Mouse (Mus musculus): Measurements from ENCODE around the gene Zfp281. TPM values are rescaled to one million over a fixed set of nuclear protein-coding genes. Genes with fewer than 3 reads are reported as not detected.

Gene Zfp281
- polyA plus RNA-seq, 1 experiment from 2014 or later: 17.9 TPM

DNA sequence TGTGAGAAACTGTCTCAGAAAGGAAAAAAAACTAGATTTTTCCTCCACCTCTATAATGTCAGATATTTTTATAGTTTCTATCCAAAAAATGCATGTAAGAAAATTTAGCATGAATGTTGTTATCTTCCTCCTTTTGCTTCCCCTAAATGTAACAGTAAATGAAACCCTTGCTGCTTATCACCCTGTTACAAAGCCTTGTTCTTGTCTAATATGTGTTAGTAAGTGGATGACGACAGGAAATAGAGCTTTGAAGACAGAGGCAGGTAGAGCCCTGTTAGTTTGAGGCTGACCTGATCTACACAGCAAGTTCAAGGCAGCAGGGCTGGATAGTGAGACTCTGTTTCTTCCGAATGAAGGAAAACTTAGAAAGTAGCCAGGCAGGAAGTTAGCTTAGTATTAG, 14.5 kb downstream of the Zfp281 start:
- no peak for DNase-seq (ENCODE audit: low spot score)
- no peaks in the 10 kb centered on the region for H3K9me3 ChIP-seq (ENCODE audit: control insufficient read depth, low read length)
- H3K9ac ChIP-seq (ENCODE audit: low read length): no peak overlapping the region
- no peaks in the 10 kb centered on the region for H3K4me1 ChIP-seq (replicated peaks; ENCODE audit: control insufficient read depth, insufficient read depth, low read length)
- no peak for ATAC-seq (replicated peaks; ENCODE audit: low FRiP score, low TSS enrichment, low read depth)
- H3K27me3 ChIP-seq (replicated peaks; ENCODE audit: control insufficient read depth, insufficient read depth, low read length): no peaks in the 10 kb centered on the region
- 72% methylated on average over 2 of the region's 2 CpGs for WGBS
- no peak overlapping the region for H3K4me2 ChIP-seq (ENCODE audit: low read length)
- no peak overlapping the region for H3K27ac ChIP-seq (ENCODE audit: low read depth)
- no peaks in the 10 kb centered on the region for H3K36me3 ChIP-seq (ENCODE audit: control insufficient read depth, insufficient read depth, low read length)
- no peak overlapping the region for H3K4me3 ChIP-seq (ENCODE audit: low read depth, low read length)

DNA sequence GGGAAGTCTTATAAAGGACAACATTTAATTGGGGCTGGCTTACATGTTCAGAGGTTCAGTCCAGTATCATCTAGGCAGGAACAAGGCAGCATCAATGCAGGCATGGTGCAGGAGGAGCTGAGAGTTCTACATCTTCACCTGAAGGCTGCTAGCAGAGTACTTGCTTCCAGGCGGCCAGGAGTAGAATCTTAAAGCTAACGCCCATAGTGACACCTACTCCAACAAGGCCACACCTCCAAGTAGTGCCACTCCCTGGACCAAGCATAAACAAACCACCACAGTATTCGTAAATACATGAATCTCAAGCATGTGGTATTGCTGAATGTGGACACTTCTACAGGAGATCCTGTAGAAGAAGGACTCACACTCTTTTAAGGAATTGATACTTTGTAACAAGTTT, 18.0 kb downstream of the Zfp281 start:
- H3K27me3 ChIP-seq (replicated peaks; ENCODE audit: control insufficient read depth, insufficient read depth, low read length): no peaks in the 10 kb centered on the region
- ATAC-seq (replicated peaks; ENCODE audit: low FRiP score, low TSS enrichment, low read depth): no peak
- H3K4me1 ChIP-seq (replicated peaks; ENCODE audit: control insufficient read depth, insufficient read depth, low read length): no peaks in the 10 kb centered on the region
- H3K27ac ChIP-seq (ENCODE audit: low read depth): no peak overlapping the region
- 65% methylated on average over 3 of the region's 3 CpGs for WGBS
- H3K4me2 ChIP-seq (ENCODE audit: low read length): no peak overlapping the region
- no peak overlapping the region for H3K4me3 ChIP-seq (ENCODE audit: low read depth, low read length)
- H3K36me3 ChIP-seq (ENCODE audit: control insufficient read depth, insufficient read depth, low read length): no peaks in the 10 kb centered on the region
- H3K9ac ChIP-seq (ENCODE audit: low read length): no peak overlapping the region
- DNase-seq (ENCODE audit: low spot score): no peak
- H3K9me3 ChIP-seq (ENCODE audit: control insufficient read depth, low read length): no peaks in the 10 kb centered on the region

DNA sequence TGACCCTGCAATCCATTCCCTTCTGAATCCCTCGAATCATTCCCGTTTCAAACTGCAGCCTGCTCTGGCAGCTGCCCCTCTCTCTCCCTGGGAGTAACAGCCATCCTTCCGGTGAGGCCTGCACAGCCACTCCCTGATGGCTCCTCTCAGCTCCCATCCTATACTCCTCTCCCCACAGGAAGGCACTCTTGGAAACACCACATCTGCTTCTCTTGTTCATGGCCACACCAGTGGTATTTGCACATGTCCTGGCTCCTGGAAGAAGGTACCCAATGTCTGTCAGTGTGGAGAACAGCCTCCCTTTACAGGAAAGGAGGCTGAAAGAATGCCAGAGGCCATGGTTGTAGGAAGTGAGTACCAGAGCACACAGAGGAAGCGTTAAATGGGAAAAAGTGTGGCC, 19.8 kb downstream of the Zfp281 start:
- no peak for DNase-seq (ENCODE audit: low spot score)
- no peaks in the 10 kb centered on the region for H3K27me3 ChIP-seq (replicated peaks; ENCODE audit: control insufficient read depth, insufficient read depth, low read length)
- H3K36me3 ChIP-seq (ENCODE audit: control insufficient read depth, insufficient read depth, low read length): no peaks in the 10 kb centered on the region
- H3K4me1 ChIP-seq (replicated peaks; ENCODE audit: control insufficient read depth, insufficient read depth, low read length): no peaks in the 10 kb centered on the region
- no peak overlapping the region for H3K27ac ChIP-seq (ENCODE audit: low read depth)
- H3K9me3 ChIP-seq (ENCODE audit: control insufficient read depth, low read length): no peaks in the 10 kb centered on the region
- no peak overlapping the region for H3K4me2 ChIP-seq (ENCODE audit: low read length)
- WGBS: 44% methylated on average over 4 of the region's 4 CpGs
- no peak for ATAC-seq (replicated peaks; ENCODE audit: low FRiP score, low TSS enrichment, low read depth)
- H3K9ac ChIP-seq (ENCODE audit: low read length): no peak overlapping the region
- H3K4me3 ChIP-seq (ENCODE audit: low read depth, low read length): no peak overlapping the region

DNA sequence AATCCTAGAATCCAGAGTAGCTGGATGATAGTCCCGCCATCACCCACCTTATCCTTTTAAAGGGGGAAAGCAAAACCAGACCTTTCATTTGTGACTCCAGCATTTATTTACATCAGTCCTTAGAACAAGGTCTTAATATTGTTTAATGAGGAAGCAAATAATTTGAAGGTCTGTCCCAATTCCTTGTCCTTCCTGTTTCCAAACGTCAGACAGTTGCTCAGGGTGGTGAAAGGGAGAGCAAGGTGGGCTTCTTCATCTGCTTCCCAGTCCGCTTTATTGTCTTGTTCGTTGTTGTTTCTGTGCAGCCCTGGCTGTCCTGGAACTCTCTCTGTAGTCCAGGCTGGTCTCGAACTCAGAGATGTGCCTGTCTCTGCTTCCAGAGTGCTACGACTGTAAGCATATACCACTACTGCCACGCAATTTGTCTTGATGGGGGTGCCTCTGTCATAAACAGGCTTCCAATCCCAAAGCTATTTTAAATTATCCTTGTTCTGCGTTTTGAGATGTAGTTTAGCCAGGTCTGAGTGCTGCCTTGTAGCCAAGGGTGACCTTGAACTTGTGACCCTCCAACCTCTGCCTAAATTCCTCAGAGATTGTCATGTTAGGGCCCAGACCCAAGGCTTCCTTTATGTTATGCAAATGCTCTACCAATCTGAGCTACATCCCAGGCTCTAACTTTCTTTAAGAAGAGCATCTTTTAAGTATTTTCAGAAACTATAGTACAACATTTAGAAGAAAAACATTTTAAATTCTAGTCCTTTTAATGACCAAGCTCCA, 21.3 kb downstream of the Zfp281 start:
- Histone ChIP-seq H3K9me3 (ENCODE audit: control insufficient read depth, low read length) (no peaks in the 10 kb centered on the region), H3K4me2 (ENCODE audit: low read length) (no peak overlapping the region), H3K36me3 (ENCODE audit: control insufficient read depth, insufficient read depth, low read length) (no peaks in the 10 kb centered on the region), H3K4me1 (replicated peaks; ENCODE audit: control insufficient read depth, insufficient read depth, low read length) (no peaks in the 10 kb centered on the region), H3K27me3 (replicated peaks; ENCODE audit: control insufficient read depth, insufficient read depth, low read length) (no peaks in the 10 kb centered on the region), H3K27ac (ENCODE audit: low read depth) (no peak overlapping the region), H3K9ac (ENCODE audit: low read length) (no peak overlapping the region), H3K4me3 (ENCODE audit: low read depth, low read length) (no peak overlapping the region)
- WGBS: 83% methylated on average over 8 of the region's 8 CpGs
- ATAC-seq (replicated peaks; ENCODE audit: low FRiP score, low TSS enrichment, low read depth): no peak
- no peak for DNase-seq (ENCODE audit: low spot score)

DNA sequence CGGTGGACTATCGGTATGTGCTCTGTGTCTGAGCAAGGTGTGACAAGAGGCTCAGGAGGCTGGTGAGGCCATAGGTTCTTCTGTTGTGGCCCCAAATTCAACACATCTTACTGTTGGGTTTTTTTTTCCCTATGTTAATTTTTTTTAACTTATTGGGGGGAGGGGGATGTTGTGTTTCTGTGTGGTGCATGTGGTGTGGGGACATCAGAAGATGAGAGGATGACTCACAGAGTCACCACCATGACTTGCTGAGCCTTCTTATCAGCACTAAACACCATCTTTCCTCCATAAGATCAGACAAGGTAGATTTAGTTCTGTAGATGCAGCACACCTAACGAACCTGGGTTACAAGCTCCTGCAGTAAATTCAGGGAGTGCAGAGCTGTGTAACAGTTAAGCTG, 27.4 kb downstream of the Zfp281 start:
- H3K27ac ChIP-seq (ENCODE audit: low read depth): no peak overlapping the region
- no peaks in the 10 kb centered on the region for H3K27me3 ChIP-seq (replicated peaks; ENCODE audit: control insufficient read depth, insufficient read depth, low read length)
- no peaks in the 10 kb centered on the region for H3K9me3 ChIP-seq (ENCODE audit: control insufficient read depth, low read length)
- no peaks in the 10 kb centered on the region for H3K4me1 ChIP-seq (replicated peaks; ENCODE audit: control insufficient read depth, insufficient read depth, low read length)
- WGBS: 82% methylated on average over 3 of the region's 3 CpGs
- DNase-seq (ENCODE audit: low spot score) (no peak), ATAC-seq (replicated peaks; ENCODE audit: low FRiP score, low TSS enrichment, low read depth) (no peak)
- H3K36me3 ChIP-seq (ENCODE audit: control insufficient read depth, insufficient read depth, low read length): no peaks in the 10 kb centered on the region
- H3K4me2 ChIP-seq (ENCODE audit: low read length): no peak overlapping the region
- H3K9ac ChIP-seq (ENCODE audit: low read length): no peak overlapping the region
- no peak overlapping the region for H3K4me3 ChIP-seq (ENCODE audit: low read depth, low read length)

DNA sequence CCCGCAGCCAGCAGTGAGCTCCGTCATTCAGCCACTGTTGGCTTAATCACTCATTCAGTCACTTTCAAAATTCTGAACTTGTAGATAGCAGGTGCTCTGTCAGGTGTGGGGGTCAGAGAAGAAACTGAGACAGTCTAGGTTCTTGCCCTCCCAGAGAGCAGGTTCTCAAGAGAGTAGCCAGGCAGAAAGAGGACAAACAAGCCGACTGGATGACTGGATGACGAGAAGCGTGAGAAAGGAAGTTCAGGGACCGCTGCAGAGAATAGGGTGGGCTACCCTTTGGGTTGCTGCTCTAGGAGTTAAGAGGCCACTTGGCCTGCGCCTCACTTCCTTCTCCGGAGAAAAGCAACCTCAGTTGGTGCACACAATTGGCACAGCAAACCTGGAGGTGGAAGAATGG, 28.8 kb downstream of the Zfp281 start:
- no peak for DNase-seq (ENCODE audit: low spot score)
- H3K4me2 ChIP-seq (ENCODE audit: low read length): no peak overlapping the region
- 82% methylated on average over 8 of the region's 8 CpGs for WGBS
- H3K4me1 ChIP-seq (replicated peaks; ENCODE audit: control insufficient read depth, insufficient read depth, low read length): no peaks in the 10 kb centered on the region
- no peaks in the 10 kb centered on the region for H3K27me3 ChIP-seq (replicated peaks; ENCODE audit: control insufficient read depth, insufficient read depth, low read length)
- no peaks in the 10 kb centered on the region for H3K9me3 ChIP-seq (ENCODE audit: control insufficient read depth, low read length)
- no peak overlapping the region for H3K4me3 ChIP-seq (ENCODE audit: low read depth, low read length)
- H3K27ac ChIP-seq (ENCODE audit: low read depth): no peak overlapping the region
- no peak for ATAC-seq (replicated peaks; ENCODE audit: low FRiP score, low TSS enrichment, low read depth)
- H3K9ac ChIP-seq (ENCODE audit: low read length): no peak overlapping the region
- no peaks in the 10 kb centered on the region for H3K36me3 ChIP-seq (ENCODE audit: control insufficient read depth, insufficient read depth, low read length)

DNA sequence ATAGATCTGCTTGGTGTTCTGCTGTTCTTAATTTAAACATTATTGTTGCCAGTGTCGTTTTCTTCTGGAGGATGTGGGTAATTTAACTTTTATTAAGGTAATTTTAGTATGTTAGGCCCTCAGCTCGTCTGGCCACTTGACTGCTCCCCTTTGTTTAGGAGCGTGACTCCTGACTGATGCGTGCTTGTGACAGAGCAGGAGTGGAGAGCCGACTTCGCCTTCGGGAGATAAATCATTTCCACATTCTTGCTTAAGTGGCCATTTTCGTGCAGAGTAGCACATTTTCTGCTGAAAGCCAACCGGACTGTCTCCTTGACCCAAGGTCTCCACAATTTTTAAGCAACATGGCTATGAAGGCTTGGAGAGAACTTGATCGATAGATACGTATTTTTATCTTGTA, 29.7 kb downstream of the Zfp281 start:
- no peak overlapping the region for H3K9ac ChIP-seq (ENCODE audit: low read length)
- no peaks in the 10 kb centered on the region for H3K36me3 ChIP-seq (ENCODE audit: control insufficient read depth, insufficient read depth, low read length)
- WGBS: 33% methylated on average over 11 of the region's 11 CpGs
- no peak overlapping the region for H3K4me3 ChIP-seq (ENCODE audit: low read depth, low read length)
- H3K4me2 ChIP-seq (ENCODE audit: low read length): no peak overlapping the region
- no peak for ATAC-seq (replicated peaks; ENCODE audit: low FRiP score, low TSS enrichment, low read depth)
- H3K9me3 ChIP-seq (ENCODE audit: control insufficient read depth, low read length): no peaks in the 10 kb centered on the region
- H3K4me1 ChIP-seq (replicated peaks; ENCODE audit: control insufficient read depth, insufficient read depth, low read length): no peaks in the 10 kb centered on the region
- no peak overlapping the region for H3K27ac ChIP-seq (ENCODE audit: low read depth)
- H3K27me3 ChIP-seq (replicated peaks; ENCODE audit: control insufficient read depth, insufficient read depth, low read length): no peaks in the 10 kb centered on the region
- no peak for DNase-seq (ENCODE audit: low spot score)

DNA sequence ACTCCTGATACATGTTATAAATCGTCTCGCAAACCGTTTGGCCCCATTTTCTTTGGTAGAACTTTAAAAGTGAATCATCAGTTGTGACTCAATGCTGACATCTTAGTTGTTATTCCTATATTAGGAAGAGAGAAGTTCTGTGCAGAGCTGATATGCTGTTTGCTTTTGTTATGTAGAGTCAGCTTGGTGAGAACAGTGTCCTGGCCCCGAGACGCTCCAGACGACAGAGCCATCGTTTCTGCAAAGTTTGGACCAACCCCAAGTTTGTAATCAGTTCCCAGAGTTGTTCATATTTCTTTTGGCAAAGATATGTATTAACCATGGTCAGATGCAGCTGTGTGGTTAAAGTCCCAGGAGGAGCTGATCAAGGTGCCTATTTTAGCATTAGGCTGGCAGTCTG, 31.9 kb downstream of the Zfp281 start:
- WGBS: 59% methylated on average over 7 of the region's 7 CpGs
- Histone ChIP-seq H3K27ac (ENCODE audit: low read depth) (no peak overlapping the region), H3K9ac (ENCODE audit: low read length) (no peak overlapping the region), H3K4me1 (replicated peaks; ENCODE audit: control insufficient read depth, insufficient read depth, low read length) (peaks cover 3% of the 10 kb centered on the region), H3K4me2 (ENCODE audit: low read length) (no peak overlapping the region), H3K36me3 (ENCODE audit: control insufficient read depth, insufficient read depth, low read length) (no peaks in the 10 kb centered on the region), H3K27me3 (replicated peaks; ENCODE audit: control insufficient read depth, insufficient read depth, low read length) (no peaks in the 10 kb centered on the region), H3K9me3 (ENCODE audit: control insufficient read depth, low read length) (no peaks in the 10 kb centered on the region), H3K4me3 (ENCODE audit: low read depth, low read length) (no peak overlapping the region)
- DNase-seq (ENCODE audit: low spot score) (no peak), ATAC-seq (replicated peaks; ENCODE audit: low FRiP score, low TSS enrichment, low read depth) (no peak)

DNA sequence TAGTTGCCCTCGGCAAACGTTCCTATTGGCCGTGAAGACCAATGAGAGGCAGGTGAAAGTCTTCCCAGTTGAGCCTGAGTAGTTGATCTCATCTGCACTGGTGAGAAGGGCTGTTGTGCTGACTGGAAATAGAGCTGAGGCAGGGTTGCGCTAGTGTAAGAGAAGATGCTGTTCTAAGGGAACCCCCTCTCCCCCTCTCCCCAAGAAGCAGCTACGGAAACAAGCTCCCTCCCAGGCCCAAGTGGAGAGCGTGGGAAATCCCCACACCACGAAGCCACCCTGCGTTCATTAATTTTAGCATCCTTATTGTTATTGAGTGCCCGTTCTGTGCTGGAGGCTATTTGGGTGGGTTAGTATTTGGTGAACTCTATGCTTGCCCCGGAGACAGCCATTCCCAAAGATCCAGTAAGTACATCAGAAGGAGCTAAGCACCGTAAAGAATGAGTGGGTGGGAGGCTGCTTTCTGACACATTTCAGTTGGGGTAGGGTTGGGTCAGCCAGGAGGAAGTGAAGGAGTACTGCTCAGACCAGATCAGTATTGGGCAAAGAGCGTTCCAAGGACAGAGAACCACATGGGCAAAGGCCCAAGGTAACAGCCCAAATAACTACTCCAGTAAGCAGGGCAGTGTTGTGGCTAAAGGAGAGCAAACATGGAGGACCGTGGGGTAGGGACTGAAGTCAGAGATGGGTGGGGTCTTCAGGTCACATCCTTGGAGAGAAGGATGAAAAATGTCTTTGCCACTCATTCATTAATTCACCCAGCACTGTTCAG, 33.9 kb downstream of the Zfp281 start:
- Histone ChIP-seq H3K27ac (ENCODE audit: low read depth) (no peak overlapping the region), H3K9ac (ENCODE audit: low read length) (no peak overlapping the region), H3K27me3 (replicated peaks; ENCODE audit: control insufficient read depth, insufficient read depth, low read length) (no peaks in the 10 kb centered on the region), H3K4me1 (replicated peaks; ENCODE audit: control insufficient read depth, insufficient read depth, low read length) (peaks cover 11% of the 10 kb centered on the region), H3K9me3 (ENCODE audit: control insufficient read depth, low read length) (no peaks in the 10 kb centered on the region), H3K36me3 (ENCODE audit: control insufficient read depth, insufficient read depth, low read length) (no peaks in the 10 kb centered on the region), H3K4me2 (ENCODE audit: low read length) (no peak overlapping the region), H3K4me3 (ENCODE audit: low read depth, low read length) (no peak overlapping the region)
- no peak for DNase-seq (ENCODE audit: low spot score)
- WGBS: 87% methylated on average over 13 of the region's 13 CpGs
- no peak for ATAC-seq (replicated peaks; ENCODE audit: low FRiP score, low TSS enrichment, low read depth)

Measured in intestine, embryonic 14.5 days (tissue).